Mouse (Mus musculus): ENCODE measurements at regions not wholly inside any gene's neighbourhood (a gene's known extent, or its start where the extent isn't known, plus 50 kb on each side); places are given as distances from the start of the nearest gene placed in this dataset.

- DNase-seq, result no peak
Observed at GRCm38 (mm10) chr11:14350444-14351135, 248.5 kb upstream of the Pom121l12 start.

- DNase-seq, result no peak
Observed at GRCm38 (mm10) chr11:14378512-14378911, 220.6 kb upstream of the Pom121l12 start.

GRCm38 (mm10) chr11:14379763-14380571, 219.1 kb upstream of the Pom121l12 start:
- DNase-seq, result peak; percentile 34

GRCm38 (mm10) chr11:14380572-14380958, 218.5 kb upstream of the Pom121l12 start:
- DNase-seq, result no peak

DNA sequence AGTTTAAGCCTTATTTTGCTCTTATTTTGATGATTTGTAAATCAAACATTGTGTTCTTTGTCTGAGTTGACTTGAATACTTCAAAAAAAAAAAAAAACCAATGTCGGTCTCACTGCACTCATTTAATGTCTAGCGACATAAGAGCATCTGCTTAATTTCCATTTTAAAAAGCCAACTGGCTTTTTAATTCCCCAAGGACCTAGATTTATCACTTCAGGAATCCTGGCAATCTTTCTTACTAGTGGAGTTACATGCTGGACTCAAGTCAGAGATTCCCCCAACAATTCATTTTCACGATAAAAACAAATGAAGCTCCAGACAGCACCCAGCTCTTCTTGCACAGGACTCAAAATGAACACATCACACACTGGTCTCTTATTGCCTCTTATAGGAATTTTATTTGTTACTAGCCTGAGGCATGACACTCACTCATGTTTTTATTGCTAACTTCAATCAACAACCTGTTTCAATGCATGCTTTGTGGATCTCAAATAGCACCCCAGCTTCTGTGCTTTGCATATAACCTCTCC, 212.0 kb upstream of the Pom121l12 start:
- no peak for DNase-seq

GRCm38 (mm10) chr11:14387720-14388119, 211.4 kb upstream of the Pom121l12 start:
- no peak for DNase-seq
